ENCODE assay signal across 8 mouse cellular contexts in the genomic region with DNA sequence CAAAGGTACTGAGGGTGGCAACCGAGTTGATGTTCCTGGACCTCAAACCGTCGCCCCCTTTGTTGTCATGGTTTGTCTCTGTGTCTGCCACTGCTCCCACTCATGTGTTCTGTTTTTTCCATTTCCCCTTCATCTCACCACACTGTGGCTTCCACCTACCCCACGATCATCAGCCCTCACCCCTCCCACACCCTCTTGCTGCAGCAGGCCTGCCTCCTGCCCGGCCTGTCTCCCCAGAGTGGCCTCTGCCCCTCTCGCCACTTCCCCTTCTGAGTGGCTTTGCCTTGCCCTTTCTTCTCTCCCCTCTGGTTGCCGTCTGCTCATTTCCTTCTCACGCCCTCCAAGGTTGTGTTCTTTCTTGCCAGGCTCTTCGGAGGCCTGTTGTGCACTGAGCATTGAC.
DNase-seq lines count a peak whose midpoint lies in the region; ATAC-seq lines count a peak whose summit lies in the region.

No protein-coding gene starts in this region.

- H3K27me3 ChIP-seq in hindbrain, embryonic 12.5 days: 0 out of 2 replicates have a peak, but pooled peaks cover 2% of the 10 kb centered on the region
- no peaks in the 10 kb centered on the region for H3K27me3 ChIP-seq in forebrain, embryonic 12.5 days

- H3K9me3 ChIP-seq in hindbrain, embryonic 12.5 days (replicated peaks): no peaks in the 10 kb centered on the region
- no peaks in the 10 kb centered on the region for H3K9me3 ChIP-seq in forebrain, embryonic 12.5 days

- WGBS in hindbrain, embryonic 12.5 days: 74% methylated on average over 9 of the region's 9 CpGs
- WGBS in forebrain, embryonic 12.5 days: 83% methylated on average over 9 of the region's 9 CpGs

- H3K4me2 ChIP-seq in hindbrain, embryonic 12.5 days (replicated peaks): no peak overlapping the region
- no peak overlapping the region for H3K4me2 ChIP-seq in forebrain, embryonic 12.5 days

- peak; percentile 61 for DNase-seq in layer of hippocampus, adult 11-12 months (ENCODE audit: low spot score)
- no peak for DNase-seq in layer of hippocampus, adult 9-10 months (ENCODE audit: low spot score)
- peak; percentile 56 for DNase-seq in c-Kit-positive CD71-negative TER-119-negative erythroid progenitor cells, embryonic 14.5 days (ENCODE audit: low read depth)
- peak; percentile 31 to 34 for DNase-seq in left cerebral cortex, postnatal 14 days (ENCODE audit: low spot score in 2 of 2)
- DNase-seq in retina, embryonic 14.5 days (ENCODE audit: low spot score): no peak

- no peak overlapping the region for H3K4me3 ChIP-seq in hindbrain, embryonic 12.5 days
- no peak overlapping the region for H3K4me3 ChIP-seq in forebrain, embryonic 12.5 days (replicated peaks)

- ATAC-seq in neutrophil, adult 5-6 weeks (ENCODE audit: extremely low read depth, insufficient number of reproducible peaks, low FRiP score, poor library complexity, severe bottlenecking): peak; percentile 86
- ATAC-seq in hindbrain, embryonic 12.5 days (ENCODE audit: low FRiP score): no peak
- ATAC-seq in forebrain, embryonic 12.5 days (ENCODE audit: low FRiP score): no peak

- no peaks in the 10 kb centered on the region for H3K36me3 ChIP-seq in hindbrain, embryonic 12.5 days
- no peaks in the 10 kb centered on the region for H3K36me3 ChIP-seq in forebrain, embryonic 12.5 days (replicated peaks)

- intact Hi-C loops in left cerebral cortex, postnatal 14 days (cut with DNase I): loop anchor here (2.0 kb wide), 1 partner anchor 124 kb away; a partner anchor contains a TSS

- no peaks in the 10 kb centered on the region for H3K4me1 ChIP-seq in hindbrain, embryonic 12.5 days
- peaks cover 13% of the 10 kb centered on the region; the same call in 1 of the 2 replicates for H3K4me1 ChIP-seq in forebrain, embryonic 12.5 days

- no peak overlapping the region for H3K27ac ChIP-seq in hindbrain, embryonic 12.5 days
- no peak overlapping the region for H3K27ac ChIP-seq in forebrain, embryonic 12.5 days

- H3K9ac ChIP-seq in hindbrain, embryonic 12.5 days: no peak overlapping the region
- H3K9ac ChIP-seq in forebrain, embryonic 12.5 days: no peak overlapping the region

Comparison
In these comparisons a context has a peak if more than half of its experiments do, and no peak if none do; other contexts are left out.
1. DNase-seq: peak in layer of hippocampus, adult 11-12 months (single experiment), c-Kit-positive CD71-negative TER-119-negative erythroid progenitor cells, embryonic 14.5 days (single experiment) and left cerebral cortex, postnatal 14 days (2 of 2); none in layer of hippocampus, adult 9-10 months (single experiment) and retina, embryonic 14.5 days (single experiment).